Mouse (Mus musculus): ENCODE results near the gene Ccdc43.
"Not testable (repeated sequence)": the region's sequence is repeated elsewhere in the genome, so short reads cannot be mapped to it uniquely, and the experiment has no call there.

Gene Ccdc43

DNA sequence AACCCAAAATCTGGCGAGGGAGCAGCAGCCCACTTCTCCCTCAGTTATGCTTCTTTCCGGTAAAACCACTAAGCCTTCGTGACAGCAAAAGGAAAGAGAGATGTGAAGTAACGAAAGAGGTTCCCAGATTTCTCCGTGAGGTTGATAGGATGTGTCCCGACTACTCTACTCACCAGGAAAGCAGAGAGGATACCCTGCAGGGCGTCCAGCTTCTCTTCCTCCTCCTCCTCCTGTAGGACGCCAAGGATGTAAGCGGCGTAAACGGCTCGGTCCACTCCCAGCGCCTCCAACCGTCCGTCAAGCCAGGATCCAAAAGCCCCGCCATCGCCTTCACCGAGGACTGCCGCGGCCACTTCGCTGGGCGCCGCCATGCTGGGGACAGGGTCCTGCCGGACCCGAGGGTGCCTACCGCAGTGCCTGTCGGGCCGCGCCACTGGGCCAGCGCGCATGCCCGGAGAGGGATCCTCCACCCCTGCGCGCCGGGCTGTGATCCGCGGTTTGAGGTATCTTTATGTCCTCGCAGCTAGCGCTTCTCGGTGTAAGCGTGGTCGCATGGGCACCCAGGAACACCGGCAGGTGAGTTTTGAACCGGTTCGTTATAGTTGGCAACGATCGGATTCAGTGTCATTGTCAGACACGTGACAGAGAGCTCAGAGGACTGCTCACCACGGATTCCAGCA is at the start of gene Ccdc43:
Gene Ccdc43 (minus strand): TSS at position 445 of the 680 bp plus-strand sequence.
- peak; percentile 68 for DNase-seq (ENCODE audit: low read depth, low spot score)

DNA sequence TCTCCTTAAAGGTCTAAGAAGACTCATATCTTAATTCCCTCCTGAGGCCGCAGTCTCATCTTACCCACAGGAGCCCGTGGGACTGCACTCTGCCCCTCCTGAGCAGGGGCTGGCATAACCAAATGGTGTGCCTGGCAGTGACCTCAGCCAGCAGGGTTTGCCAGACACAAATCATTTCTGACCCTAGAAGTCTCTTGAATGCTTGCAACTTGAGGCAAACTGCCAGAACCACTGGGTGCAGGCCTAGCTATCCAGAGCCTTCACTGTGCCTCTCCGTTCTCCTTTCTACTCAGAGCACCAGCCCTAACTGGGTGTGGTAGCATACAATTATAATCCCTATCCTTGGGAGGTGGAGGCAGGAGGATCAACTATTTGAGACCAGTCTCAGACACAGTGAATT is 47.2 kb upstream of the Ccdc43 start:
- no peak for DNase-seq (ENCODE audit: low read depth, low spot score)

DNA sequence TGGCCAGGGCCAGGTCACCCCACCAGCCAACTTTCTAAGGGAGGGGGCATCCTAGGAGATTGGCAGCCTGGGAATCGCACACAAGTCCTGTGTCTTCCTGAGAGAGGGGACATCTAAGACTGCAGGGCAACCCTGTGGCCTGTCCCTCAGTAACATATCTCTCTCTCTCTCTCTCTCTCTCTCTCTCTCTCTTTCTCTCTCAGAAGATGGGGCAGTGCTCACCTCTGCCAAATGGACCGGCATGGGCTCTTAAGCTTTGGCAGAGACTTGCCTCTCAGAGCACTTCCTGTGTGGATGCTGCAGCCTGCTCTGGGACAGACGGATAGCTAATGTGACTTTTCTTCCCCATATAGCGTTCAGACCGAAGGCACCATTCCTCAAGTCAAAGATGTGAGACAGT is 45.3 kb upstream of the Ccdc43 start:
- DNase-seq (ENCODE audit: low read depth, low spot score), result no peak

DNA sequence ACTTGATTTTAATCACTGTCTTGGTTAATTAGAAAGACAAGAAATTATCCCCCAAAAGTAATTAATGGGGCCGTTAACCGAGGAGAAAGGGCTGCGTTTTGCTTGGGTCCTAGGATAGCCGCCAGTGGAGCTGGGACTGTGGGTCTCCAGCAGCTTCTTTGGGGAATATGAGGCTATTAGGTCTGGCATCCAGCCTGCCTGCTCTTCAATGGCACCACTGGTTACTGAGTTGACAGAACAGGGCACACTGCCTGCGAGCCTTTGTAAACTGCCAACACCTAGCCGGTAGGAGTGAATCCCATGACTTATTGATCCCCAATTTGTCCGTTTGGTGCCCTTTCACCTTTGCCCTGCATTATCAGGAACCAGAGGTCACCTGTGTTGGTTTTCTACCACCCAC is 44.5 kb upstream of the Ccdc43 start:
- no peak for DNase-seq (ENCODE audit: low read depth, low spot score)

DNA sequence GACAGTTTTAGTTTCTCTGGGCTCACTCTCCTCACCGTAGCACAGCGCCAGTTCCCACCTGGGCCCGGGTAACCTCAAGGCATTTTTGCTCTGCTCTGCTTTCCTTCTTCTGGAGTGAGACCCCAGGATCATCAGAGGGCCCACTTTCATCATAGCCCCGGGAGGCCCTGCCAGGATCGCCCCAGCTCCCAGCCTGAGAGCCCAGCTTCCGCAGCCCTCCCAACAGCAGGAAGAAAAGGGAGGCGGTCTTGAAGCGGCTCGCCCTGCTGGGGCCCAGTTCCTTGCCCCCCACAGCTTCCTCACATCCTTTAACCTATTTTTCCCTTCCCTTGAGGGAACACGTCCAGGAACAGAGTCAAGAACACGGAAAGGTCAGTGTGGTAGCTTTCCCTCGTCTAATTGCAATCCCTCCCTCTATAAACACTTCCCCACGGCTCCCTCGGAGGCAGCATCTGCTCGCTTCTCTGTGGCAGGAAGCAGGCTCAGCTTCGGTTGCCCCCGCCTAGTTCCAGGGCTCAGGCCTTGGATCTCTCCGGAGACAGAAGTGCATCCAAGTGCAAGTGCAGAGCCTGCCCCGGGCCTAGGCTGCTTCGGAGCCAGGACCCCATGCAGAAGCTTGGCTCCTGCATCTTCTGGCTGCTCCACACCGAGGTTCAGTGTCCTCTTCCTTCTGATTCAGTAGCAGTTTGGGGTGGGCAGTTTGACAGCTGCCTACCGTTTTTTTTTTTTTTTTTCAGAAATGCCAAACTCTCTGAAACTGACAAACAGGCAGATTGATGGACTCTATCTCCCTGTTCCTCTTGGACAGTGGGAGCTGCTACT is 43.8 kb upstream of the Ccdc43 start:
- DNase-seq (ENCODE audit: low read depth, low spot score), result no peak

DNA sequence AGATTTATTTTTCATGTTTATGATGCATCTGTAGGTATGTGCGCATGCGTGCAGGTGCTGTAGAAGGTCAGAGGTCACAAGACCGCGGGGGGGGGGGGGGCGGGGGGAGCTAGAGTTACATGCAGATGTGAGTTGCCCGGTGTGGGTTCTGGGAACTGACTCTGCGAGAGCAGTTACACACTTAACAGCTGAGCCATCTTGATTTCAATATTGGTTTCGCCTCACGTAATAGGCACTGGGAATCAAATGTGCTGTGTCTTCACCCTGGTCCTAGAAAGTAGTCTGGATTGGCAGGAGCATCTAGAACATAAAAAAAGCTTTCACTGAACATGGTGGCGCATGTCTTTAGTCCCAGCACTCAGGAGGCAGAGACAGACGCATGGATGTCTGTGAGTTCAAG is 43.1 kb upstream of the Ccdc43 start:
- no peak for DNase-seq (ENCODE audit: low read depth, low spot score)

DNA sequence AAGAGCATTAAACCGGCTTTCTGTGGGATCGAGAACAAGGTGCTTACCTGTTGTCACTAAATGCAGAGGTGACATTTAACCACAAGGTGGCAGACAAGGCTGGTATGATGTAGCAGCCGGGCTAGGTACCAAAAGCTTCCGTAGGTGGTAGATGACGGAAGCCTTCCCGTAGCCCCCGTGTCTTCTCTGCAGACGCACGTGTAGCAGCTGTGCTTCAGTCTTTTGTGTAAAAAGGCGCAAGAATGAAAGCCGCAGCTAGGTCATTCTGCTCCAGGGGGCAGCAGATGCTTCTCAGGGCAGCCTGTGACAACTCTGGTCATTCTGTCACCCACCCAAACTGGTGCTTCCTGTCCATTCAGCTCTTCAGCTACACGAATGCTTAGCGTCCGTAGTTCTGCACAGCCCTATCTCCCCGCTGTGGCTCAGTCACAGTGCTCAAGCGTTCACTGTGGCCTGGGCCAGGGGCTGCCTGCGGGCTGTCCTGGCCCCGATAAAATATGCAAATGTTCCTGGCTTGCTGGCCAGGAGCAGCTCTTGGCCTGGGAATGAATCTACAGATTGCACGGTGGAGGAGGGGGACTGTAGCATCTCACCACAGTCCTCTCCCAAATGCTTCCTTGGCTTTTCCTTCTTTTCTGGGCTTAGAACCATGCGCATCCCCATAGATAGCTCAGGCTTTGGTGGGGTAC is 41.8 kb upstream of the Ccdc43 start:
- no peak for DNase-seq (ENCODE audit: low read depth, low spot score)

DNA sequence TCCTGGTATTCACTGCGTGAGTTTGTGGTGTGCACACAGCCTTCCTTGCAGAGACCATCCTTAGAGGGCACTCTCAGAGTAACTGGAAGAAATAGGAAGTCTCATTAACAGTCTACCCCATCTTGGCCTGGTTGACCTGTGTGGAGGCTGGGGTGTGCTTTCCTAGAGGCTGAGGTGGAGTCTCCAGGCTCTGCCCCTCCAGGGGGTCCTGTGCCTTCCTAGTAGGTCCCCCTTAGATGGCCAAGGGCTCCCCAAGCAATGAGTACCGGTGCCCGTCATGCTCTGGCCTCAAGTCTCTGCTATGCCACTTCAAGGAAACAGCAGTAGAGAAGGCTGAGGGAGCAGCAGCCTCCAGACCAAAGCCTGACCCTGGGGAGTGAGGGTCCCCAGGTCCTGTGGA is 40.5 kb upstream of the Ccdc43 start:
- no peak for DNase-seq (ENCODE audit: low read depth, low spot score)

DNA sequence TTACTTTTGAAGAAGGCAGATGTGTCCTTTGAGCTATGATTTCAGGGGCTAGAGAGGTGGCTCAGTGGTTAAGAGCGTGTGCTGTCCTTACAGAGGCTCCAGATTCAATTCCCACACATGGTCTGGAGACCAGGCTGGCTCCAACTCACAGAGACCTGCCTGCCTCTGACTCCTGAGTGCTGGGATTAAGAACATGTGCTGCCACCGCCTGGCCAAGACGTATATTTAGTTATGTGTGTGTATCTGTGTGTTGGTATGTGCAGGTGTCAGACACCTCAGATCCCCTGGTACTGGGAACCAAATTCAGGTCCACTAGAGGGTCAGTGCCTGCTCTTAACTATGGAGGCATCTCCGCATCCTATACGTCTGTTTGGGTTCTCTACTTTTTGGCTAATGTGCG is 37.4 kb upstream of the Ccdc43 start:
- no peak for DNase-seq (ENCODE audit: low read depth, low spot score)

DNA sequence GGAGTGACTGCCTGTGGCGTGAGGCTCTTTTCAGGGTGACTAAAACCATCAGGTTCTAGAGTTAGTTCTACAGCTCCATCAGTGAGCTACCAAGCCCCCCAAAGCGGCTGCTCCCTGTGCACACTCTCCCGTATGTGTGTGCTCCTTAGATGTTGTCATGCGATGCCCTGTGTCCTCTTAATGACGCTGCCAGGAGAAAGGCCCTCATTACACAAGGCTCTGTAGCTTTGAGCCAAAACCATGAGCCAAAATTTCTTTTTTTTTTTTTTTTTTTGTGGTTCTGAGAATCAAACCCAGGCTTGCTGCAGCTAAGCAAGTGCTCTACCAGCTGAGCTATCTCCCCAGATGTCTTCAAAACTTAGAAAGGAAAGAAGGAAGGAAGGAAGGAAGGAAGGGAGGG is 35.6 kb upstream of the Ccdc43 start:
- DNase-seq (ENCODE audit: low read depth, low spot score), result no peak

DNA sequence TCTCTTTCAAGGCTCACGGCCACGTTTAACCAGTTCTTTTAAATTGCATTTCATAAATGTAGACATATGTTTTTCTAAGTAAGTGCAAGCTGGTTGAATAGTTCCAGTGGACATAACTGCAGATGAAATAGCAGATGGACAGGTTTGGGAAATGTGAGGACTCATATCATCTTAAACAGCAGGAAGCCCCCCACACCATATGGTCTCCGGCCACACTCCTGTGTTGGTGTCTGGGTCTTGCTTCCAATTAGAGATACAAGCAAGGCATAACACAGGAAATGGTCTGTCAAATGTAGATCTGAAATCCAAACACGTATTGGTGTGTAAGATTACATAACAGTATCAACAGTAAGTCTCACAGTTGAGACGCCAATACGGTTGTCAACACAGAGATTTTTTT is 33.8 kb upstream of the Ccdc43 start:
- DNase-seq (ENCODE audit: low read depth, low spot score), result no peak

DNA sequence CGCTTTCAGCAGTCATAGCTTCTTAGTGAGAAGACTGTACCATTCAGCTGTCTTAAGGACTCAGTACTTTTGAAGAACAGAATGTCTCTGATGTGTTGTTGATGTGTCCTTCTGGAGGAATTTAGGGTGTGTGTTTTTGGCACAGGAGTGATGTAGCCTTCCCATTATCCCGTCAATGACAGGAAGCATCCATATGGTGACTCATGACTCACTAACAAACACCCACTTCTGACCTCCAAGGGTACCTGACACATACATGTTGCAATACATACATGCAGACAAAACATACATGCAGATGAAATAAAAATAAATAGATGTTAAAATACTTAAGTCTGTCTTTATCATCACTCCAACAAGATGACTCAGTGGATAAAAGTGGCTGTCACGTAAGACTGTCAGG is 32.3 kb upstream of the Ccdc43 start:
- DNase-seq (ENCODE audit: low read depth, low spot score), result no peak

DNA sequence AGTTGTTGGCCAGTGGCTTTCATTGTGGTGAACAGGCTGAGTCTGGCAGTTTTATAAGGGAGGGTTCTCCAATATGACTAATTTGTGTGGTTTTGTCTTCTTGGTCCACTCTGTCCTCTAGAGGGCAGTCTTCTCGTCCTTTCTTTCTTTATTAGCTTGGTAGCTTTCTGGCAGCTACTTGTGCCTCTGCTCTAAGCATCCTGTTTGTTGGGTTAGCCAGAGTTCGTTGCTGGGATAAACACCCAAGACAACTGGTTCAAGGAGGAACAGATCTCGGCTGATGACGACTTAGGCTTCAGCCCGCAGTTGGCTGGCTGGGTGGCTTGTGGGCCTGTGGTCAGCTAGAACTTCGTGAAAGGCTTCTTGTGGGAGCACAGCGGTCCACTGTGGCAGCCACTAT is 31.0 kb upstream of the Ccdc43 start:
- DNase-seq (ENCODE audit: low read depth, low spot score), result no peak

DNA sequence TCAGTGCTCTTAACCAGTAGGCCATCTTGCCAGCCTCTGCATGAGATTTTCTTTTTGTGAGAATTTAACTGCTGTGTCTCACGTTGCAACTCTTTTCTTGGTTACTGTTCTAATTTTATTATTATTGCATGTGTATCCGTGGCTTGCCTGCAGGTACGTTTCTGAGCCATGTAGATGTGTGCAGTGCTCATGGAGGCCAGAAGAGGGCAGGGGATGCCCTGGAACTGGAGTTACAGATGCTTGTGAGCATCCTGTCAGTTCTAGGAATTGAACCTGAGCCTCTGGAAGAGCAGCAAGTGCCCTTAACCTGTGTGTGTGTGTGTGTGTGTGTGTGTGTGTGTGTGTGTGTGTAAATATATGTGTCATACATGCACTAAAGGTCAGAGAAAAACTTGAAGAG is 28.0 kb upstream of the Ccdc43 start:
- no peak for DNase-seq (ENCODE audit: low read depth, low spot score)

DNA sequence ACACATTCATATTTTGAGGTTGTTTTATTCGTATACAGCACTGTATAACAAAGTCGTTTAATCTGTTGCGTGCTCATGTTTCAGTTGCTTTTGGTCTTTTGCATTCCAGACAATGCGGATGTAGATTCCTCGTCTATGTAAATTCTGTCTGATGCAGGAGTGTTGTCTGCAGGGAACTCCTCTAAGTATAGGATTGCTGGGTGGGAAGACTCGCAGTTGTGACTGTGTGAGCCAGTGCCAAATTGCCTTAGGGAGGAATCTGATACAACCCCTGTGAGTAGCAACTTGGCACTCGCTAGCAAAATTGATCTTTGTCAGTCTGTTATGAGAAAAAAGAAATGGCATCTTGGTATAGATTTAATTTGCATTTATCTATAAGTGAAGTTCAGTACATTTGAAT is 18.6 kb upstream of the Ccdc43 start:
- DNase-seq (ENCODE audit: low read depth, low spot score), result no peak

DNA sequence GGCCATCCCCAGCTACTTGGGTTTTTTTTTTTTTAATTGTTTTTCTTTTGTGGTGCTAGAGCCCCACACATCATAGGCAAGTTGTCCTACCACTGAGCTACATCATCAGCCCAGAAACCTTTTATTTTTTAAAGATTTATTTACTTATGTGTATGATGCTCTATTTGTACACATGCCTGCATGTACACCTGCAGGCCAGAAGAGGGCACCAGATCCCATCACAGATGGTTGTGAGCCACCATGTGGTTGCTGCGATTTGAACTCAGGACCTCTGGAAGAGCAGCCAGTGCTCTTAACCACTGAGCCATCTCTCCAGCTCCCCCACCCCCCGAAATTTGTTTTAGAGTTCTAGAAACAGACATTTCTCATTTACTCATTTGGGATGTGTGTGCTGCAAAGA is 17.0 kb upstream of the Ccdc43 start:
- not testable (repeated sequence) for DNase-seq (ENCODE audit: low read depth, low spot score)

DNA sequence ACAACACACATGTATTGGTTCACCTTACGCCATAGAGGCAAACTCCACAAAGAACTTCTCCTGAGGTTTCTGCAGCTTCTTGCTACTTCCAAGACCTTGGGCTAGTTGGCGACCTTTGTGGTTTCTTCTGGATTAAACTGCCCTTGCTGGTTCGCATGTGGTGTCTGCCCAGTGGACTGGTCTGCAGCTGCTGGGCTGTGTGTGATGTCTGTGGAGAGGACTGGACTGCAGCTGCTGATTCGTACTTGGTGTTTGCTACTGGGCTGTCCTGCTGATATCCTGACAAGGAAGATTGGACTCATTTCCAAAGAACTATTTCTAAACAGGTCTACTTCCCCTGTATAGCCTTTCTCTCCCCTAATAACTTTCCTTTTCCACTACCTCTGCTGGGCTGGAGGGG is 14.8 kb upstream of the Ccdc43 start:
- DNase-seq (ENCODE audit: low read depth, low spot score), result no peak

DNA sequence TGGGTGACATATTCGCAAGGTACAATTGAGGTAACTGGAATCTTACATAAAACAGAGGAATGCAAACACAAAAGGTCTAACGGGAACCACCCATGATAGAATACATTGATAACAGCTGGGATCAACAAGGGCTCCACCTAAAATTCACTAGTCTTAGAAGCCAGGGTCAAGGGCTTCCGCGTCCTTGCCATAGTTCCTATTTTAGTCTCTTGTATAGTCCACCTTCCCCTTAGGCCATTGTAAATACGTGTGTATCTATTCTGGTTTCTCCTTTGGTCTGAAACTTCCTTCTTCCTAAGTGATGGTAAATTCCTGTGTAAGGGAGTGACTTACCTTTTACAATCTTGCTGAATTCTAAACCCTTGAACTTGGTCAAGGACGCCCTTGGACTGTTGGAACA is 4.6 kb upstream of the Ccdc43 start:
- DNase-seq (ENCODE audit: low read depth, low spot score), result not testable (repeated sequence)

DNA sequence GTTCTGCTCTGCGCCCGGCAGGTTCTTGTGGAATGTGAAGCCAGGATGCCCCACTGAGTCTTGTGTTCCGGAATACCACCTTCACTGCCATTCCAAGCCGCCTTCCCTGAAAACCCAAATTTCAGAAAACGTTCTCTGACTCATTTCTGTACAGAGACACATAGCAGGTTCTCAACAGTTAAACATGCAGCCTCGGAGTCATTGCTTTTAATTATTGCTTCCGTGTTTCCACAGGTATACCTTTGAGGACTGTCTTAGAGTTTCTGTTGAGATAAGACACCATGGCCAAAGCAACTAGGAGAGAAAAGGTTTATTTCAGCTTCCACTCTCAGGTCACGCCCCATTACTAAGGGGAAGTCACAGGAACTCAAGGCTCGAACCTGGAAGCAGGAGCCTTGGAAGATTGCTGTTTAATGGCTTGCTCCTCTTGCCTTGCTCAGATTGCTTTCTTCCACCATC is 465 bp upstream of the Ccdc43 start:
- DNase-seq (ENCODE audit: low read depth, low spot score), result peak; percentile 2

DNA sequence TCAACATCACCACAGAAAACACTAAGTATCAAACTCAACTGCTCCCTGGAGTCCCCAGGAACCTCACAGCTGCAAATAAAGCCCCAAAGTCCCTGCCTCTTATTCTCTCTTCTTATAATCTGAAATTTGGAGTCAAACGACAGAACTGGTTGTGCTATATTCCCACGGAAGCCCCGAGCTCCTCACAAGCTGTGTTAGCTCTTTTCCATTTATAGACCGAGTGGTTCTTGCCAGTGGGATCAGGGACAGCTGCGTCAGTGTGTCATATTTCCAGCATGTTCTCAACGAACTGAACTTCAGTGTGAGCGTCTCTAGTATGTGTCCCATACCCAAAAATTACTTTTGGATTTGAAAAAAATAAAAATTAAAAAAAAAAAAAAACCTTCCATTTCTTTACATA is 2.3 kb downstream of the Ccdc43 start:
- no peak for DNase-seq (ENCODE audit: low read depth, low spot score)

DNA sequence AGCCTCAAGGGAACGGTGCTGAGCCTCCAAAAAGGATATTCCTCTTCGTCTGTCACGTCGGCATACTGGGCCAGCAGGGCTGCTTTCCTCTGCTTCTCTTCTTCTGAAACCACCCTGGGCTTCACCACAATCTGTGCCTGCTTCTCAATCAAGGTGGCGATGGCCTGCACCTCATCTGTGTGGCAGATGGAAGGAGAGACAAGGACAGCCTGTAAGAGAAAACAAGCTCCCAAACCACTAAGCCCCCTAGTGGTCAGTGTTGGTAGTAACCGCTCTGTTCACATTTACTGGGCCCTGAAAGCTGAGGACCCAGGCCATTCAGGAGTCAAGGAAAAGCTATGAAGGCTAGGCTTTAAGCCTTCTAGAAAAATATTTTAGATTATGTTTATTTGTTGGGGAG is 7.4 kb downstream of the Ccdc43 start:
- DNase-seq (ENCODE audit: low read depth, low spot score), result peak; percentile 57

DNA sequence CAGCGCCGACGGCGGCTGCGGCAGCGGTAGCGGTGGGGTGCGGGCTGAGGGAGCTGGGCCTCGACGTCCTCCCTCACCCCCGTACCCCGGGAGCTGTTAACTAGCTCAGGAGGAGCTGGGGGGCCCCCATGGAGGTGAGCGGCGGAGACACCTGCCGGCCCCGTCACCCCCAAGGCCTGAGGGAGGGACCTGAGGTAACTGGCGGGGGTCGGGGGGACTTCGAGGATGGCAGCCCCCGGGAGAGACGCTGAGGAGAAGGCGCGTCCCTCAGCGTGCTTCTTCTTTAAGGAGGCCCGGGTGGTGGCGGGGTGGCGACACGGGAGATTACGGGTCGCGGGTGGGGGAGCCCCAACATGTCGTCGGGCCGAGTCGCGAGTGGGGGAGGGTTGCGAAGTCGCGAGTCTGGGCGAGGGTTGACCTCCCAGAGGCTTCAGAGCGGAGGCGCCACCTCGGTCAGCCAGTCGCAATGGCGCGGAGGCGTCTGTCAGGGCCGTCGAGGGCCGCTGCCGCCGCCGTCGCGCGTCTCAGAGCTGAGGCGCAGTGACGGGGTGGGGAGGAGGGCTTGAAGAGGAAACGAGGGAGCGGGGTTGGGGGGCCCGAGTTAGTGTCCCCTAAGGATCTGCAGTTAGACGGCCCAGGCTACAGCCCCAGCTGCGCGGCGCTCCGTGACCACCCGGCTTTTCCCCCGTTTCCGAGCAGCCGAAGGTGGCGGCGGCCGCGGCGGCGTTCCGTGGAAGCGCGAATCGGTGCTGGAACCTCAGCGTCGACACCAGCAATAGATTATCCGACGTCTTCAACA is 31.7 kb downstream of the Ccdc43 start:
- no peak for DNase-seq (ENCODE audit: low read depth, low spot score)

All from c-Kit-negative CD71-positive TER-119-positive erythroid progenitor cells, embryonic 14.5 days (primary cell).